Mouse (Mus musculus): ENCODE data around the gene Dclk1. TPM values are rescaled to one million over a fixed set of nuclear protein-coding genes. Genes with fewer than 3 reads are reported as not detected.

Gene Dclk1
- total RNA-seq, 2 experiments from 2014 or later, result 785 to 850 TPM

DNA sequence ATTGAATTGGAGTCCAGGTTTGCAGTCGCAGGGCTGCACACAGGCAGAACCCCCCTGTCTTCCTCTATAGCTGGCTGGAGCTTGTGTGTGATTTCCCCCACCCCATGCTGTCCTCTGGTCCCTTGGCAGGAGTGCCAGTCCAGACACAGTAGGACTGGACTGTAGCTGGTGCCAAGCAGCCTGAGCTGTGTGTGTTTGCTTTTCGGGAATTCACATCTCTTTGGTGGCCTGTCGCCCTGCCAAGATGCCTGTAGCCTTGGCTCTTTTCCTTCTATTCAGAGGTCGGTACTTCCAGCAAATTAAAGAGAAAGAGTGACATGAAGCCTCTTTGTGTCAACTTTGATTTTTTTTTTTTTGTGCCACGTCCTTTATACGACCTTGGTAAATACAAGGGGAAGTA lies 6.3 kb downstream of the Dclk1 start:
- DNase-seq (ENCODE audit: low spot score in 2 of 2), result no peak

DNA sequence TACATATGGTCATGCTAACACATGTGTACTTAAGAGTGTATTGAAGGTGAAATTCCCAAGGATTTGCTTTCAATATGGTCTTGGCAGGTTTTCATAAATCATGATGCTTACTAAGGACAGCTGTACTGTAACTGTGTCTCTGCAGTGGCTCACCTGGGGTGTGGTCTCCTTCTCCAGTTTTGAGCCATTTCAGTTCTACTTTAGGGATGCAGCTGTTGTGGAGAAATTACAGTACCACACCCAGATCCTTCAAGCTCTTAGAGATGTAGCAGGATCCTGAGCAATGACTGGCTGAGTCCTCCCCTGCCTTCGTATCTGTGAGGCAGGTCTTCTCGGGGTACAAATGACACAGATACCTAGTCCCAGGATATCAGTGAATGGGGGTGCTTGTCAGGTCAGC lies 8.5 kb downstream of the Dclk1 start:
- DNase-seq (ENCODE audit: low spot score in 2 of 2), result no peak

DNA sequence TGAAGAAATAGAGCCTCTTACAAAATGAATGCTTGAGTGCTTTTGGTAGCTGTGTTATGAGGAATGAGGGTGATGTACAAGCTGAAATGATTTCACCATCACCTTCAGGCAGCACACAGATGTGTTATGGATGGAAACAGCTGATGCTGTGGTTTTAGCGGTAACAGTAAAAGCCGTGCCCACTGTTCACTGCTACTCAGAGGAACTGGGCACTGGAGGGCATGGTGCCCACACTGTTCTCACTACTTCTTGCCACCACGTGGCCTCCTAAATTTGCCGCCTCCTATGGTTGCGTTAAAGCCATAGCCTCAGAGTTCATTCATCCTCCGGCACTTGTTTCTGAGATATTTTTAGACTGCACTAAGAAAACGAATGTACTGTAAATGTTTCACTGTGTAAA lies 18.0 kb downstream of the Dclk1 start:
- no peak for DNase-seq (ENCODE audit: low spot score in 2 of 2)

DNA sequence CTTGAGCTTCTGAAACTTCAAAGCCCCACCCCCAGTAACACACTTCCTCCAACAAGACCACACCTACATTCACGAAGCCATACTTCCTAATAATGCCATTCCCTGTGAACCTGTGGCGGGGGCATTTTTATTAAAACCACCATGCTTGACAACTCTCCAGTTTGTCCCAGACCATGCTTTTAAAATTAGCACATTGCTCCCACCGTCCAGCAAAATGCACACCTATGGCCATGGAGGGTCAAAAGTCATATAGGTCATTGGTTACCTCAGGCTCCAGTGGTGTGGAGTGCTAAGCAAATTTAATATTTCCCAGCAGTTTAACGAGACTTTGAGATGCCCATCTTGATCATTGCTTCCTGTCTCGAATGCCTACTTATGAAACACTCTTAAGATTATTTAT lies 23.9 kb downstream of the Dclk1 start:
- no peak for DNase-seq (ENCODE audit: low spot score in 2 of 2)

DNA sequence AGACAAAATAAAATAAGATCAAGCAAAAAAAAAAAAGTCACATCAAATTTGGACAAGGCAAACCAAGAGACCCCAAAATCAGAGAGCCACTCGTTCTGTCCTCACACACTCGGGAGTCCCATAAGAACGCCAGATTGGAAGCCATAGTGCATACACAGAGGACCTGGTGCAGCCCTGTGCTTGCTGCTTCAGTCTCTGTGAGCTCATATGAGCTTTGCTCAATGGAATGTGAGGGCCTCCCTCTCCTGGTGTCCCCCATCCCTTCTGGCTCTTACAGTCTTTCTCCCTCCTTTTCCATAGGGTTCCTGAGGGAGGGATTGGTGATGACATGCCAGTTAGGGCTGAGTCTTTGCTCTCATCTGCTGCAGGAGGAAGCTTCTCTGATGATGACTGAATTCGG lies 27.6 kb downstream of the Dclk1 start:
- DNase-seq (ENCODE audit: low spot score in 2 of 2), result no peak

DNA sequence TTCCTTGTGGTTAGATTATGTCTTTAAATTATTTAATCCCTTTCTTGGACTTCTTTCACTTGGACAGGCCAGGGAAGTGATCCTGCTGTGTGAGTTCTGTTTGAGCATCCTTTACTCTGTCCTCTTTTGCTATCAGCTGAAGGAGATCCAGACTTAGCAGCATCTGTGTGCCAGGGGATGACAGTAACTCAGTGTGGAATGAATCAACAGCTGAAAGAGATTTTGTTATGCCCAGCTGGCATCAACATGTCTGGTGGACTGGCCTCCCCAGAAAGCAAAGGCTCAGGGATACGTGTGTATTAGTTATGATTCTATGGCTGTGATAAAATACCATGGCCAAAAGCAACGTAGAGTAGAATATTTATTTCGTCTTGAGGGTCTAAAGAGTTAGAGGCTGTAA lies 28.2 kb downstream of the Dclk1 start:
- DNase-seq (ENCODE audit: low spot score in 2 of 2), result no peak

DNA sequence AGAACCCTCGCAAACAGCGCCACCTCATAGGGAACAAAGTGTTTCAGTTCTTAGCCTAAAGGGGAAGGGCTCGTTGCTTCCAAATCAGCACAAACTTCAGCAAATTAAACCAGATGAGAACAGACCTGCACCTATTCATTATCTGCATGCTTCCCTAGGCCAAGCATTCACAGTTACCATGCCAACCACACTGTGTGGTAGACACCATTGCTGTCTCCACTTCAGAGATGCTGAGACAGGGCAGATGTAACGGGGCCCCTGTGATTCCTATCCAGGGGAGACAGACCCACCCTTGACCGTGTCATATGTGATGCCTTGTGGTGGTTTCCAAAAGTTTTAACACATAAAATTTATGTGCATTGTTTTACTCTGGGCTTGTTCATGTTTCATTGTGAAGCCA lies 28.8 kb downstream of the Dclk1 start:
- DNase-seq (ENCODE audit: low spot score in 2 of 2), result no peak

DNA sequence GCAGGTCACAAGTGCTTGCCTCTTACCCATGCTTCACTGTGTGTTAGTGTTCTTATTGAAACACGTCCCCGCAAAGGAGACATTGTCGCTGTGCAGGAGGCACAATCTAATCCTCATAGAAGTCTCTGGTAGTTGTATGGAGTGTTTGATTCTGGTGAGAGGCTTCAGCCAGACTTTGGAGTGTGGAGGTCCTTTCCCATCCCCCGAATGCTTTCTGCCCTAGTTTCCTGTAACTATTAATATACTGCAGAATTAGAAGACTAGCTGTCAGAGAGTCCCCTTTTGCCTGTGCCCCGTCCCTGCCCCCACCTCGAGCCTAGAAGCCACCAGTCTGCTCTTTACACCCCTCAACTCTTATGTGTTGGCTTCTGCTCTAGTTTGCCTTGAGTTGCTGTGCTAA lies 30.4 kb downstream of the Dclk1 start:
- DNase-seq (ENCODE audit: low spot score in 2 of 2), result no peak

DNA sequence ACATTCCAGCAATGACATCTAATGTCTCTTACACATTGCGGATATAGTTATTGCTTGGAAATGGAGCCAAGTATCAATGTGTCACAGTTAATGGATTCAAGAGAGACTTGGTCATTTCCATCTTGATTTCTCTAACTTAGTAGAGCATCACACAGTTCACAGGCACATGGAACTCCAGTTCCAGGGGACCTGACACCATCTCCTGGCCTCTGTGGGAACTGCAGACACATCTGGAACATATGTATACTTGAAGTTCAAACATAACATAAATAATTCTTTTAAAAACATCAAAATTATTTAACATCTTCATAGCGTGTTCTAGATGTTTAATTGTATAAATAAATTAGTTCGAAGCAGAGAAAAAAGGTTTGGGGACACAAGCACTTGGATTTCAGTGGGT lies 34.3 kb downstream of the Dclk1 start:
- DNase-seq (ENCODE audit: low spot score in 2 of 2), result no peak

DNA sequence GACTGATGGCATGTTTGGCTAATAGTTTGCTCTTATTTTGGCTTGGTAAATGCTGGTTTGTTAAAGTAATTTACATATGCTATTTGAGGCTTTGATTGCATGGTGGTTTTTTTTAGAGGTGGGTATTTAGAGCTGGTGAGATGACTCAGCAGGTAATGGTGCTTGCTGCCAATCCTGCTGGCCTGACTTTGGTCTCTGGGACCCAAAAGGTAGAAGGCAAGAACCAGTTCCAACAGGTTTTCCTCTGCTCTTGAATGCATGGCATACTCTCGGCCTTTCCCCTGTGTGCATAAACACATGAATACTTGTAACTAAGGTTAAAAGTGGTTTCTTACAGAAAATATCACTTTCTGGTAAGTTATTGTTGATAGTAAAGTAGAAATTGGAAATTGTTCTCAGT lies 34.7 kb downstream of the Dclk1 start:
- DNase-seq (ENCODE audit: low spot score in 2 of 2), result no peak

DNA sequence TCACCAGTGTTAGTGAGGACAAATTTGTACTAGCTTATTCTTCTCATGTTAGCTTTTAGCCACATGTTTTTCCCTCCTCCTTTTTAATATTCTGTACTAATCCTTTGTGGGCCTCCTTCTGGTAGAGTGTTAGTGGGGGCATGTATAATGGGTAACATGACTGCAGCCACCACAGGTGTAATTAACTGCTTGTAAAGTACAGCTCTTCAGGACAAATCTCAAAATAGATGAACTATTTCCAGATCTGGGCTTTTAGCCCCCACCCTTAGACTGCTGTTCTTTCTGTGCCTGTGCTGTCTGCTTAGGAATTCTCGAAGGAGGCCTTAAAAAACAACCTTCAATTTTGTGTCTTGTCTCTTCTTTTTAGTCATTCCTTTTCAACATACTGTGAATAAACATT lies 35.7 kb downstream of the Dclk1 start:
- DNase-seq (ENCODE audit: low spot score in 2 of 2), result no peak

DNA sequence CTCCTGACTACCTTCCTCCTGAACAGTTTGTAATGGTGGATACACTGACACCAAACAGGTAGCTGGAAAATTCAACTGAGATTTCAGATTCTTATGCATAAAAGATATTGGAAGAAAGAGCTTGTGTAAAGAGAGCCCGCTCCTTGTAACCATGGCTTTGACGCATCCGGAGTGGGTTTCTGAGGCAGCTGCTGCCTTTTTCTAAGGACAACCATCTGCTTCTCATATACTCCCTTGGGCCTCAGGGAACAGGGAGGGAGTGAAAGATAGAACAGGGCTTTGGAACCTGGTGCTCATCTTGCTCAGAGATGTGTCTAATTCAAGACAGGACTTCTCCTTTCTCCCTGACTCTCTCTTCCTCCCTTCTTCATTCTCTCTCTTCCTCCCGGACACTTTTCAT lies 37.8 kb downstream of the Dclk1 start:
- no peak for DNase-seq (ENCODE audit: low spot score in 2 of 2)

DNA sequence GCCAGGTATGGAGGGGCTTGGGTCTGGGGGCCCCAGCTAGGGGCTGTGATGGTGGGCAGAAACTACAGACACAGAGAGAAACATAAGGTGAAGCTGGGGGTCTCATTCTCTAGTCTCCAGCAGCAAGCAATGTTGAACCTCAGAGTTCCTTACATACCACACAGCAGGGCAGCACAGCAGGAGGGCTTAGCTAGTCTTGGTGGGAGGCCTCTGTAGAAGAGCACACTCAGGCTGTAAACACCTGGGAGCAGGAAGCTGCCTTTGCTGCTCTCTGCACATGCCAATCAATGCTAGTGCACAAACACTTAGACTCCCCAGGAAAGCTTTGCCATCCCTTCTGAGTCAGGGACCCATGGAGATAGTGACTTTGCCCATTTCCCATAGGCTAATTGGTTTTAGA lies 38.3 kb downstream of the Dclk1 start:
- no peak for DNase-seq (ENCODE audit: low spot score in 2 of 2)

DNA sequence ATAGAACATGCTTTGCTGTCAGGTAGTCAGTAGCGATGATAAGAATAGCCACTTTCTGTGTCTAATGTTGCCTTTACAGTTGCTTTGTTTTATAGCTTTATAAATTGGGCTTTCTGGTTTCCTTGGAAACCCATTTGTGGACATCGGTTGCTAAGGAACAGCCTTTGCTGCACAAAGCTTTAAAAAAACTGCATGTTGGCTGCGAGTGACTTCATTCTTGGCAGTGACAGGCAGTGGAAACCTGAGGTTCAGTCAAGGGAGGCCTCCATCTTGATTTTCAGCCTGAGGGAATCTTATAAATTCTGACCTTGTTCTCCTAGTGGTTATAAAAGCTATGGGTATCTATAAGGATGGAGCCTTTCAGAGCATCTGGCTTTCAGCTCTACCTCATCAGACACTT lies 42.1 kb downstream of the Dclk1 start:
- peak; percentile 40 to 55 for DNase-seq (ENCODE audit: low spot score in 2 of 2)

DNA sequence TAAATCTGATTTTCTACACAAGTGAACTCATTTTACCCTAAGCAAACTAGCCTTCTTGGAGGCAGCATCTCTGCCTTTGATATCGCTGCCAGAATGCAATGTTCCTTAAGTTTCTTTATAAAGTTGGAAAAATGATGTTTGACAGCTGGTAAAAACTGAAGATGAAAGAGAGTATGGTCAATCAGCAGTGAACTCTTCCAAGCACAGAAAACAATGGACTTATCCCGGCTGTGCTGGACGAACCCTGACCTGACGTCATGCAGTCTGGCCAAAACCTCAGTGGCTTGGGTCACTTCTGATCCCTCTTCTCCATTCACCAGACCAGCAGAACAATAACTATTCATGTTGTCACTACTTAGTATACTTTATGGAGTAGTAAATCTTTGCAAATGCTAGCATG lies 46.6 kb downstream of the Dclk1 start:
- no peak for DNase-seq (ENCODE audit: low spot score in 2 of 2)

DNA sequence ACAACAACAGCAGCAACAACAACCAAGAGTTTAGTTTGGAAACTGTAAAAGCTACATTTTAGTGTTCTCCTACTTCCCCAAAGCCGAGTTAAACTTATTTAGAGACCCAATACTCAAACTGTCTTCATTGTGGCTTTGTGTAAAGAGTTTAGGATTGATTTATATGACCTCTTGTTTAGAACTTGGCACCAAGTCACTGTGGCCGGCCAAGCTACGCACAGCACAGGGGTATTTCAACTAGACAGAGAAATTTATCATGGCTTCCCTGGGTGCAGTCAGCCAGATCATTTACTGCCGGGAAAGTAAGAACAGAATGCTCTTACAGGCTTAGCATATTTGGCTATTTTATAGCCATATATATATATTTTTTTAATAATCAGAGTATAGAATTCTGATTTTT lies 49.8 kb downstream of the Dclk1 start:
- no peak for DNase-seq (ENCODE audit: low spot score in 2 of 2)

DNA sequence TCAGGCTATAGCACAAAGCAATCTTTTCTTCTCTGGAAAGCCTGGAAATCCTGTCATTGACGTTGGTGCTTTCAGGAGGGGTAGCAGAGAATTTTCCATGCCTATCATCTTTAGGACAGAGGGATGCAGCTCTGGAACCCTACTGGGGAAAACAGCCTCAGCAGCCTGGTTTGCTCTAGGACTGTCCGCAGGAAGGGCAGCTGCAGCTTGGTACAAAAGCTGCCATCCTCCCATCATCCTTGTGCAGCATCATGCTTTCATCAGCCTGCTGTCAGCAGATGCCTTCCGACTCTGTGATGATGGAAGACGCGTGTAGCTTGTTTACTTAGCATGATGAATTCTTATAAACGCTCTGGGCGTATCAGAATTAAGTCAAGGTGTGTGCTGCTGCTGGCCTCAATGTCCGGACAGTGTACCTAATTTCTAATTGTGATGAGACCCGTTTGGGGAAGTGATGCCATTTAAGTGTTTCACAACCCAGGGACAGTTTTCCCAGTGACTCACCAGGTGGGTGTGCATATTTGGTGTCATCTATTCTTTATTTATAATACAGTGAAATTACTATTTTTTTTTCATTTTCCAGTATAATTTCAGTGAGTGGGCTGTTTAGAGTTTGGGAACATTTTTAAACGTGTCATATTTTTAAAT lies 50.7 kb downstream of the Dclk1 start:
- no peak for DNase-seq (ENCODE audit: low spot score in 2 of 2)

DNA sequence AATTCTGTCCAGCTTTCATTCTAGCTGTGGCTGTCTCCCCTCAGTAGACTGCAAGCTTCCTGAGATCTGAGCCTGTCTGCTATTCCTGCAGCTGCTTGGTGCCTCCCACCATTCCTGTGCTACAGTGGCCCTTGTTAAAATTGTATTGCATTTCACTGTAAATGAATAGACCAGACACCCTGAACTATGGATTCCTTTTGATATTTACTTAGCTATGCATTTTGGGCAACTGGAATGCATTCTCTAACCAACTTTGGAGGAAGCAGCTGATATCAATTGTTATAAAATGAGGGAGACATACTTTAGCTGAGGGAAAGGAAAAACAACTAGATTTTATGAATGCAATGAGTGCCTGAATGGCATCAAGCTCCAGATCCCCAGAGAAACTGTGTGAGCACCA lies 63.5 kb downstream of the Dclk1 start:
- no peak for DNase-seq (ENCODE audit: low spot score in 2 of 2)

DNA sequence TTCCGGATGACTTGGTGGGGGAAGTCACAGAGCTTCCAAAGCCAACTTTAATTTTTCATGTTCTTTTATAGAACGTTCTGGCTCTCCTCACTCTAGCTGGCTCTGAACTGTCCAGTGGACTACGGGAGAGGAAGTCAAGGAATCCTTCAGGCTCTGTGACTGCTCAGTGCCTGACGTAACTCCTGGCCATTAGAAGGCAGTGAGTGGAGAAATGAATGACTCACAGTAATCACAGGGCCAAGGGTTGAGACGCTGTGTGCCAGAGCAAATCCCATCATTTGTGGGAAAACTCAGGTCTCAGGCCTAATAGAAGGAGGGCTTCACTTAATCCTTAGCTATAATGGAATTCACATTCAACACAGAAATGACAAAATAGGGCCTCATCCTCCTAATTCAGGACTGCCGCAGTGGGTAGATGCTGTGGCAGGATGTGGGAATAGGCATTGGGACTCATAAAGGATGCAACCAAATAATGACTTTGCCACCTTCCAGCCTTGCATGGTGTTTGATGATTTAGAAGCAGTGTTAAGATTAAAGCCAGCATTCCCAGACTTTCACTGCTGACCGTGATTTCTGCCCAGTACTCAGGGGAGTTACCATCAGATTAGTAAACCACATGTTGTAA lies 65.5 kb downstream of the Dclk1 start:
- DNase-seq (ENCODE audit: low spot score in 2 of 2), result no peak

DNA sequence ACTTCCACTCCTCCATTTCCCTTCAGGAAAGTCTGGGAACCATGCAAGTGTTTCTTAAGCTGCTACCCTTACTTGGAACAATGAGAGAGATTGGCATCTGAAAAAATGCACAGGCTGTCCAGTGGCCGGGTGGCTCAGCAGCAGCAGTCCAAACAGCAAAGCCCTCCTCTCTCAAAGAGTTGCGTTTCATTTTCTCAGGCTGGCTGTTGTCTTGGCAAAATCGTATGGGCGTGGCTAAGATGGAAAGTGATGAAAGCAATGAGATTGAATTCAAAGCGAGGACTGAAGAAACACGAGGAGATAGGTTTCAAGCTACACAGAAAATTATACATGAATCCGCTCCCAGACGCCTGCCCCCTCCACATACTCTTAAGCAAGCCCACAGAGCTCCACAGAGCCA lies 67.8 kb downstream of the Dclk1 start:
- DNase-seq (ENCODE audit: low spot score in 2 of 2), result no peak

DNA sequence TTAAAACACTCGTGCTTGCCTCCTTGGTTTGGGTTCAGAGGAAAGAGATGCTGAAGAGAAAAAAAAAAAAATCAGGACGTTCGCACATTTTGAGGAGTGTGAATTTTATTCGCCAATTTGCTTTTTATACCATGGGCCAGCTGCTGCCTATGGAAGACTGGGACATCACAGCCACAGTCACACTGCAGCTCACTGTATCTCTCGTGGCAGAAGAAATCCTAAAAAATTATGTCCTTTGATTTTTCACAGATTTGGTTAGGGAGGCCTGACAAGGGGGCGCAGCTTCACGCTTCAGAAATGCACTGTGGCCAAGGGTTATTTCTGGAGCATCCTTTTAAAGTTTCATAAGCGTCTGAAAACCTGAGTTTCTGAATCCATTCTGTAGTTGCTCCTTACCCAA lies 73.7 kb downstream of the Dclk1 start:
- peak; percentile 51 to 72 for DNase-seq (ENCODE audit: low spot score in 2 of 2)

DNA sequence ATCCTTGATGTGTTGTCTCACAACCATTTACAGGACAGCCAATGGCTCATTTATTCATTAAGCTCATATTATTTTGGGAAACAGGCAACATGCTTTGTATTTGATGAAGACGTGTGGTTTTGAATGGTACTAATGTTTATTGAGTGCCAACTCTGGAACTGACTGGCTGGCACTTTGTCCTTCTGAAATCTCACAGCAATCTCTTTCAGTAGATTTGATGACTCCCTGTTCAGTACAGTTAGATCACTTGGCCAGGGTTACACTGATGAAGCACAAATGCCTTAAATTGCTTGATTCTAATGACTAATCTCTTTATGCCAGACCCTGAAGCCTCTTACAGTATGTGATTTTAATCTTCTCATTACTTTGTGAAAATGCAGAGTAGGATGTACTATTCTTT lies 75.9 kb downstream of the Dclk1 start:
- no peak for DNase-seq (ENCODE audit: low spot score in 2 of 2)

DNA sequence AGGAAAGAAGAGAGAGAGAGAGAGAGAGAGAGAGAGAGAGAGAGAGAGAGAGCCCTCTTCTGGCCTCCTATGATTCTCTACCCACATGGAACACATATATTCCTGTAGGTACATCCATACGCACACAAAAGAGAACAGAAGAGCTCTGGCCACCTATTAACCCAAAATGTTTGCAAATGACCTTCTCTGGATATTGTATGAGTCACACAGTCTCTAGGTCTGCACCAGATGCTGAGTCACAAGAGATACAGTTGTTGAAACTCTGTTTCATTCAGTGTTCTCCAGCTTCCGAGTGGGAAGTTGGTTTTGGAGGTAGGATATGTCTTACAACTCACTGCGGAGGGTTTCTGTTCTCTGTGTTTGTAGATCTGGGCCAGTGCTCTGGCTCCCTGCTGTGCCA lies 78.4 kb downstream of the Dclk1 start:
- no peak for DNase-seq (ENCODE audit: low spot score in 2 of 2)

DNA sequence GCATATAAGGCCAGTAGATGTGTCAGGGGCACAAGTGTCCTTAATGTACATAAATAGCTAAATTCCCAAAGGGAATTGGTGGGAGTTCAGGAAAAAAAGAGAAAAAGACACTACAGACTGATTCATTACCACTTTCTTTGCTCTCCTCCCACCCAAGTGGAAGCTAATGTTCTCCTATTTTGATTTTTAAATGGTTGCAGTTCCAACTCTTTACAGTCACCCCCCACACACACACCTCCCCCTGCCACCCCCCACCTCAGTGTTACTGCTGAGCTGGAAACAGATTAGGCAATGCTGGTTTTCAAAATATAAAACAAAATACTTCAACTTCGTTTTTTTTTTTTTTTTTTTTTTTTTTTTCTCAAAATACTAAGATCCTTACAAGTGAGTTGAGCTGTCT lies 81.9 kb downstream of the Dclk1 start:
- DNase-seq (ENCODE audit: low spot score in 2 of 2), result no peak
